Mouse (Mus musculus) thymus, adult 2 months (tissue): ENCODE data around the gene Pan3.

Experiments used
- CTCF ChIP-seq: fragments of 200-500 bp; IDR thresholded peaks from 2 replicates; pipeline ENCODE4 v1.5.1; 2012; ENCODE audit warnings: mild to moderate bottlenecking, control low read depth, low read length, moderate library complexity, borderline replicate concordance; ENCODE audit not compliant: control insufficient read depth, poor library complexity, insufficient read depth; ENCODE audit errors: extremely low read depth
- POLR2A ChIP-seq: fragments of 200-500 bp; IDR thresholded peaks from 2 replicates; pipeline ENCODE4 v1.6.1; 2012; ENCODE audit warnings: mild to moderate bottlenecking, low read length, control low read depth, moderate library complexity; ENCODE audit not compliant: control insufficient read depth, poor library complexity, insufficient read depth; ENCODE audit errors: extremely low read depth

DNA sequence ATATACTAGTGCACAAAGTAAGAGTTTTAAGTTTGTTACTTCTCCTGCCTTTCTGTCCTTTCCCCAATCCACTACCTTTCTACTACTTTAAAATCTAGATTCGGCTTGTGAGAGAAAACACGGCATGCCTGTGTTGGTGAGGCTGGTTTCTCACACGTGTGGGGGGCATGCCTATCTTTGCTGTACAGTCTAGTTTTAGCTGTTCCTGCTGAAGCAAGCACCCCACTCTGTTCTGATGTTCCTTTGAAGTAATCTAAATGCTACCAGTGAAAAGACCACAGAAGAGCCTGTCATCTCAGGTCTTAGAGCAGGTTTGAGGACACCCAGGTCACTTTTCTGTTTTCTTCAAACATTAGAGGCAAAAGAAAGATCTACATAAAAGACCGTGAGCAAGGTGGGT, 64.4 kb downstream of the Pan3 start:
- TF ChIP-seq CTCF (no peak), POLR2A (no peak)
